Mouse (Mus musculus) spleen, adult 2 months (tissue): ENCODE data around the gene Rab3b. TPM values are rescaled to one million over a fixed set of nuclear protein-coding genes. Genes with fewer than 3 reads are reported as not detected.

Source experiments
- DNase-seq, 2 experiments: peaks; one replicate each; pipeline versions ENCODE4 v3.0.0 to v3.0.0-alpha.2; 2012 to 2021; ENCODE audit warnings: low spot score in 2 of 2, low read depth in 1 of 2
- H3K27ac ChIP-seq: fragments of 200-500 bp; 2 replicates; pipeline ENCODE4 v1.5.1; 2012; ENCODE audit warnings: low read length, inconsistent platforms; ENCODE audit not compliant: insufficient read depth
- H3K27me3 ChIP-seq: fragments of 200-500 bp; 2 replicates; pipeline ENCODE4 v1.6.1; 2012; ENCODE audit warnings: mild to moderate bottlenecking, moderate library complexity, low read length, inconsistent platforms; ENCODE audit not compliant: control insufficient read depth, insufficient read depth
- H3K36me3 ChIP-seq: fragments of 200-500 bp; 2 replicates; pipeline ENCODE4 v1.6.1; 2012; ENCODE audit warnings: mild to moderate bottlenecking, low read length, inconsistent platforms; ENCODE audit not compliant: control insufficient read depth, insufficient read depth
- H3K4me1 ChIP-seq: fragments of 200-500 bp; 2 replicates; pipeline ENCODE4 v1.6.1; 2011; ENCODE audit warnings: inconsistent platforms; ENCODE audit not compliant: control insufficient read depth, insufficient read depth, insufficient read length
- H3K4me3 ChIP-seq: fragments of 200-500 bp; 2 replicates; pipeline ENCODE4 v1.5.1; 2011; ENCODE audit warnings: mild to moderate bottlenecking, inconsistent platforms; ENCODE audit not compliant: insufficient read depth, insufficient read length; ENCODE audit errors: extremely low read depth
- CTCF ChIP-seq: fragments of 200-500 bp; IDR thresholded peaks from 2 replicates; pipeline ENCODE4 v1.5.1; 2011; ENCODE audit warnings: mild to moderate bottlenecking, inconsistent platforms; ENCODE audit not compliant: insufficient read depth, insufficient read length, insufficient replicate concordance; ENCODE audit errors: extremely low read depth
- POLR2A ChIP-seq: fragments of 200-500 bp; IDR thresholded peaks from 2 replicates; pipeline ENCODE4 v1.6.1; 2011; ENCODE audit warnings: low read depth, low read length, inconsistent platforms
- WGBS: fragments of 180-500 bp; shearing (Covaris S2); methylation state at CpG from one replicate; pipeline ENCODE4 v1.1.7; 2018; 5-methylcytosine and 5-hydroxymethylcytosine counted together
- polyA plus RNA-seq: library from polyadenylated mRNA; depleted of rRNA; stranded (reverse); fragments of >200 nt; gene quantifications from 2 replicates; pipeline ENCODE4 v1.2.3, GENCODE M21; 2012; rRNA removed

The Rab3b gene
- 0.58 and 0.81 TPM in 2 replicates for polyA plus RNA-seq

DNA sequence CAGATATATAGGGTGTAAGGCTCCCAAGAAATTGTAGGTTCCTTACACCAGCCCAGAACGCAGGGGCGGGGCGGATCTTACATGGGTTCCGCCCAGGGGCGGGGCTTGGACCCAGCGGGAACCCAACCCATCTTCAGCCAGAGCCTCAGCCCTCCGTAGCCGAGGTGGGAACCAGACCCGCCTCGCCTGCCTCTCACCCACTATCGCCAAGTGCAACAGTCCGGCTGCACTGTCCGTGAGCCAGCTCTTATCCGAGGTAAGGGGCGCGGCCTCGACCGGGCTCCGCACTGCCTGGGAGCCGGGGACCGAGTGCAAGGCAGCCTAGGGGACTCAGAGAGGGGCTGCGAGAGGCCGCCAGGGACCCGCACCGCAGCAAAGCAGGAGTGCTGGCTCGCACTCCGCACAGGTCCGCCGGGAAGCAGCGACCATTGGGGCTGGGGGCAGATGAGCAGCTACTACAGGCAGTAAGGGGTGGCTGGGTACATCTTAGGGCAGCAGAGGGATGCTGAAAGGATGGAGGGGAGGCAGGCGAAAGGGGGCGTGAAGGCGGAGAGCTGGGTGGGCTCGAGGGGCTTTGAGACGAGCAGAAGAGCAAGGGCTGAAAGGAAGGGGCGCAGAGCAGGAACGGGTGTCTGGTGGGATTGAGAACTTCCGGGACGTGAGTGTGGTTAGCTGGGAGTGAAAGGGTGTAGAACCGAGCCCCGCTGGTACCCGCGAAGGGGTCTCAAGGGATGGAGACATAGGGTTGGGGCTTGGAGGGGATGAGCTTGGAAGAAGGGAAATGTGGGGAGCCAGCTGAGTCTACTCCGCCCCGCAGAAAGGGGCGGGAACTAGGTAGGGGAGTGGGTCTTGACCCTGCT, at the start of gene Rab3b:
TSS of gene Rab3b (plus strand) at position 101 of the 860 bp plus-strand sequence.
- TF ChIP-seq CTCF (no peak), POLR2A (no peak)

DNA sequence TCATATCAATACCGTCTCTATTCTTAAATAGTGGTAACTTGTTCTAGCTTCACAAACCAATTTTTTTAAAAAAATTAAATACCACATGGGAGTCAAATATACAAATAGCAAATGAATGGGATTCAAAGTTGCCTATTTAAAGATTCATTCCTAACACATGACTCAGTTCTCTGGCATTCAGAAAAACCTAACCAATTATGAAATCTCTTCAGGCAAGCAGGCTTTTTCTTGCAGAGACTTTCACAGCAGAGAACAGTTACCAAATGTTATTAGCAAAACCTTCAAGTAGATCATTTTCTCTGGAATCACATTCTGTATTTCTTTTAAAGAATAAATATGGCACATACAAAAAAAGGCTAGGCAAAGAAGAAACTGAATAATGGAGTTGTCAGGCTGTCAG, 48.2 kb upstream of the Rab3b start:
- TF ChIP-seq CTCF = no peak
- TF ChIP-seq POLR2A = no peak
- 95% methylated on average over 1 of the region's 1 CpGs for WGBS
- no peak for DNase-seq

More for the DNA sequence above, at the start of gene Rab3b:
- Histone ChIP-seq H3K27ac (no peak within 1 kb of the TSS), H3K4me1 (peaks cover 5% of the 10 kb centered on the region), H3K4me3 (peak within 1 kb of the TSS; percentile 55), H3K36me3 (no peaks in the 10 kb centered on the region), H3K27me3 (peaks cover 5% of the 10 kb centered on the region)
- DNase-seq = peak in 1 of 2 experiments; percentile 28
- WGBS = 3% methylated on average over 46 of the region's 46 CpGs

DNA sequence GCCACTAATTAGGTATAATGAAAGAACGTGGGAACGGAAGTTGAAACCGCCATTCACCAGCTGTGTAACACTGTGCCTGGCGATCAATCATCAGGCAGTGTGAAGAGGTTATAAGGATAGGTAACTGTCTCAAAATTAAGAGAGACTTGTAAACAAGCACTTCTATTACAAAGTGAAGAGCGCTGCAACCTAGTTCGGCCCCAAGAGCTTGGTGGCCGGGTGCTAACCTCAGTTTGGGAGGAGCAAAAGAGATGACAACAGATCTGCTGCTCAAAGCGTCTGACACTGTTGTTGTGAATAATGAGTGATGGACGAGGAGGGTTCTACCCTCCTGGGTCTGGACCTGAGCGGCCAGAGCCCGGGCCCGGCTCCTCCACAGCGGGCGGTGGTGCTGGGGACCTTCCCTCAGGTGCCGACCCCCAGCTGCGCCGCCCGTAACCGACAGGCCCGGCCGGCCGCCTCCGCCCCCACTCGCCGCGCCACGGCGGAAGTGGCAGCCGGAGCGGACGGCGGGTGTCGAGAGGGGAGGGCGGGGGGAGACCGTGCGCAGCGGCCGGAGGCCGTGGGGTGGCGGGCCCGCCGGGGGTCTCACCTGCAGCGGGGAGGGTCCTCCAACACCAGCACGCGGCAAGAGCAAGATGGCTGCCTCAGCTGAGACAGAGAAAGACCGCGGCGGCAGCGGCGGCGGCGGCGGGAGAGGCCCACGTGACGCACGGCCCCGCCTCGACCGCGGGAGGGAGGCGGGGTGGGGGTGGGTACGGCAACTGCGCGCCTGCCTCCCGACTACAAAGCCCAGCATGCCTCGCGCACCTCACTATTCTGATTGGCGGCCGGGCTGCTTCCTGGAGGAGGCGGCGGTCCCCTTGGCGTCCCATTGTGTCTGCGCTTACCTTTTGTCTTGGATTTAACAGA, 45.7 kb upstream of the Rab3b start, which contains the start of gene Btf3l4:
TSS of gene Btf3l4 (minus strand) at position 699 of the 912 bp plus-strand sequence.
- Histone ChIP-seq H3K27ac (peak within 1 kb of the TSS; percentile 92), H3K4me1 (peaks cover 5% of the 10 kb centered on the region; the same call in 1 of the 2 replicates), H3K36me3 (peaks cover 2% of the 10 kb centered on the region; the same call in 1 of the 2 replicates), H3K27me3 (no peaks in the 10 kb centered on the region), H3K4me3 (peak within 1 kb of the TSS; percentile 89)
- no peak for TF ChIP-seq POLR2A
- TF ChIP-seq CTCF = no peak
- DNase-seq = peak; percentile 83 to 87
- under 1% methylated on average over 70 of the region's 73 CpGs for WGBS

More for the DNA sequence above, 48.2 kb upstream of the Rab3b start:
- Histone ChIP-seq H3K27me3 (no peaks in the 10 kb centered on the region), H3K4me3 (no peak overlapping the region), H3K4me1 (peaks cover 5% of the 10 kb centered on the region; the same call in 1 of the 2 replicates), H3K36me3 (peaks cover 10% of the 10 kb centered on the region), H3K27ac (no peak overlapping the region)

DNA sequence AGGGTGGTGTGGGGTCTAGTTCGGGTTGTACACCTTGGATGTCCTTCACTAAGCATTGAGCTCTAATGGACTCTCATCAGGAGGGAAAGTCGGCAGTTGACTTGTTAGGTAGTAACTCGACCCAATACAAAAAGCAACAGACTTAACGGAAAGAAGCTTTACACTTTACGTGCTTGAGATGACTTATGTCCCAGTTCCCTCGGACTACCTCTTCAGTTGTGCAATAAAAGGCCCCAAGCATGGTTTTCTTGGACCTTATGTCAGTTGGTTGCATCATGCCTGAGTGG, 45.1 kb upstream of the Rab3b start:
- Histone ChIP-seq H3K27me3 (no peaks in the 10 kb centered on the region), H3K4me1 (peaks cover 5% of the 10 kb centered on the region; the same call in 1 of the 2 replicates), H3K27ac (peak overlapping the region; percentile 87), H3K4me3 (peak overlapping the region; percentile 82), H3K36me3 (peaks cover 2% of the 10 kb centered on the region; the same call in 1 of the 2 replicates)
- WGBS = 2% methylated on average over 6 of the region's 6 CpGs
- TF ChIP-seq CTCF = no peak
- peak; percentile 16; the same call in 1 of the 2 replicates for TF ChIP-seq POLR2A
- no peak for DNase-seq

DNA sequence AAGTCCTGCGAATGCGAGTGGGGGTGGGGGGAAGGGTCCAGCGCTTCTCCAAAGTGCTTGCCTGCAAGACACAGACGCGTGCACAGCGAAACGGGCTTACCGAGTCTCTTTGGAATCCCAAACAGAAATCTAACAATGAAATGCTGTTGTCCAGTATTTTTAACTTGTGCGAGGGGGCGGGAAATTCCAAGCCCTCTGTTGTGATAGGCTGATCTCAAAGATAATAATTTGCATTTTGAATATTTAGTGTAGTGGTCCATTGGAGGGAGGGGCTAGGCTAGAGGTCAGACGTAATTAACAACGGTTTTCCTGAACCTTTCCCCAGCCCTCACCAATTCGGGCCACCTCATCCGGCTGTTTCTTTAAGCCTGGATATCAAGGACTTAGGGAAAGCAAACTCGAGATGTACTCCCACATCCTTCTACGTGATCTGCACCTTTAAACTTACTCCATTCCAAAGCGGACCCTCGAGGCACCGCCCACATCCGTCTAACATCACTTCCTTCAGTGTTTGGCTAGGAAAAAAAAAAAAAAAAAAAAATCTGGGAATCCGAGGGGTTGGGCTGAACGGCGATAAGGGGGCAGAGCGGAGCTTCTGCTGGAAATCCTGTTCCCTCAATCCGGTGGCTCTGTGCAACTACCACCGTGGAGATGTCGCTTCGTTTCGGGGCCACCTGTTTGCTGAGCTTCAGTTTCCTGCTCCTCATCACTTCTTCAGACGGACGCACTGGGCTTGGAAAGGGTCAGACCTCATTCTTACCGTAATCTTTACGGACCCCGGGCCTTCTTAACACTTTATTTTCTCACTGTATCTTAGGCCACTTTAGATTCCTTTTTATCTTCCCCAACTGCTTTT, 44.5 kb upstream of the Rab3b start, which contains the start of gene Txndc12:
TSS of gene Txndc12 (plus strand) at position 487 of the 856 bp plus-strand sequence.
- Histone ChIP-seq H3K4me3 (peak within 1 kb of the TSS; percentile 89), H3K36me3 (peaks cover 2% of the 10 kb centered on the region; the same call in 1 of the 2 replicates), H3K27ac (peak within 1 kb of the TSS; percentile 92), H3K4me1 (peaks cover 5% of the 10 kb centered on the region; the same call in 1 of the 2 replicates), H3K27me3 (no peaks in the 10 kb centered on the region)
- under 1% methylated on average over 34 of the region's 34 CpGs for WGBS
- TF ChIP-seq POLR2A = no peak
- no peak for TF ChIP-seq CTCF
- DNase-seq = peak; percentile 43 to 71

DNA sequence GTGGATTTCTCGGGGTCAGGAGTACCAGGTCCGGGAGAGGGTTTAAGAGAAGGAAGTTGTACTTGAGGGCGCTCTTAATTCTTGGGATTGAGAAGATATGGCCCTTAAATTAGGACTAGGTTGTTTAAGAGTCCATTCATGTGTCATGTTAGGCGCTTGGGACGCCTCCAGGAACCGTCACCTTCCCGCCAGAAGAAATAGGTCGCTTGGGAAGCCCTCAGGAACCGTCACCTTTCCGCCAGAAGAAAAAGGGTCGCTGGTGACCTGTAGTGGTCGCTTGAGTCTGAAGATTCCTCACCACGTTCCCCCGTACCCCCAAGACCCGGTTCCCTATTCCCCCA, 43.9 kb upstream of the Rab3b start:
- H3K27ac ChIP-seq = no peak overlapping the region
- DNase-seq = no peak

More for the DNA sequence above, 43.9 kb upstream of the Rab3b start:
- H3K36me3 ChIP-seq = peaks cover 2% of the 10 kb centered on the region; the same call in 1 of the 2 replicates
- WGBS = 1% methylated on average over 15 of the region's 15 CpGs
- no peaks in the 10 kb centered on the region for H3K27me3 ChIP-seq
- H3K4me3 ChIP-seq = peak overlapping the region; percentile 82
- TF ChIP-seq POLR2A (no peak), CTCF (no peak)
- H3K4me1 ChIP-seq = peaks cover 5% of the 10 kb centered on the region; the same call in 1 of the 2 replicates
